Mouse (Mus musculus): ENCODE measurements at regions not wholly inside any gene's neighbourhood (a gene's known extent, or its start where the extent isn't known, plus 50 kb on each side); places are given as distances from the start of the nearest gene placed in this dataset.

DNA sequence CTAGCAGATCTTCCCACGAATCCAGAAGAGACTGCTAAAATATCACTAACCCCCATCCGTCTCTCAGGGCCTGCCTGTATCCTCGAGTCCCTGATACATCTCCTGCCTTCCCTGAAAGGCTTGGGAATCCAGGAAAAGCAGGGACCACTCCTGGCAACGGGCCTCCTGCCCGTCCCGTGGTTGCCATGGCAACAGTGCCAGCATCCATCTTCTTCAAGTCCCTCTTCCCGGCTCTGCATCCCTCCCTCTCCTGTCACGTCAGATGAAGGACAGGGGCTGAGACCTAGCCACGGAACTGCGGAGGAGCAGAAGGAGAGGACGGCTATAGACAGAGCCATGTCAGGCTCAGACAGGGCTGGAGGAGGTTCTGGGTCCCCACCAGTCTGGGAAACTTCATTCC is 222.4 kb downstream of the Cryba4 start:
- Histone ChIP-seq H3K27ac (ENCODE audit: low read length) (no peak overlapping the region), H3K9me3 (ENCODE audit: low read length) (no peaks in the 10 kb centered on the region), H3K9ac (replicated peaks; ENCODE audit: low read depth) (no peak overlapping the region), H3K4me2 (replicated peaks; ENCODE audit: low read depth, low read length) (no peak overlapping the region), H3K4me3 (ENCODE audit: low read depth, low read length) (no peak overlapping the region), H3K4me1 (ENCODE audit: insufficient read depth, low read depth, low read length) (no peaks in the 10 kb centered on the region), H3K36me3 (ENCODE audit: insufficient read depth, low read length) (no peaks in the 10 kb centered on the region), H3K27me3 (replicated peaks; ENCODE audit: insufficient read depth, low read length) (no peaks in the 10 kb centered on the region)
- DNase-seq (ENCODE audit: low spot score) (no peak), ATAC-seq (no peak)
- WGBS = 28% methylated on average over 9 of the region's 11 CpGs
- no peak for TF ChIP-seq EP300 (IDR thresholded peaks at IDR 0.05)
- no peak for TF ChIP-seq CTCF (IDR thresholded peaks at IDR 0.05)

DNA sequence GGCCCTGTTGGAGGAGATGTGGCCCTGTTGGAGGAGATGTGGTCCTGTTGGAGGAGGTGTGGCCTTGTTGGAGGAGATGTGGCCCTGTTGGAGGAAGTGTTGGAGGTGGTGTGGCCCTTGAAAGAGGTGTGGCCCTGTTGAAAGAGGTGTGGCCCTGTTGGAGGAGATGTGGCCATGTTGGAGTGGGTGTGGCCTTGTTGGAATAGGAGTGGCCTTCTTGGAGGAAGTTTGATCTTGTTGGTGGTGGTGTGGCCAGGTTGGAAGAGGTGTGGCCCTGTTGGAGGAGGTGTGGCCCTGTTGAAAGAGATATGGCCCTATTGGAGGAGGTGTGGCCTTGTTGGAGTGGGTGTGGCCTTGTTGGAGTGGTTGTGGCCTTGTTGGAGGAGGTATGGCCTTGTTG is 220.3 kb downstream of the Cryba4 start:
- ATAC-seq = no peak
- Histone ChIP-seq H3K36me3 (ENCODE audit: insufficient read depth, low read length) (no peaks in the 10 kb centered on the region), H3K9ac (replicated peaks; ENCODE audit: low read depth) (no peak overlapping the region), H3K9me3 (ENCODE audit: low read length) (no peaks in the 10 kb centered on the region), H3K27ac (ENCODE audit: low read length) (no peak overlapping the region), H3K4me2 (replicated peaks; ENCODE audit: low read depth, low read length) (no peak overlapping the region), H3K27me3 (replicated peaks; ENCODE audit: insufficient read depth, low read length) (no peaks in the 10 kb centered on the region), H3K4me3 (ENCODE audit: low read depth, low read length) (no peak overlapping the region), H3K4me1 (ENCODE audit: insufficient read depth, low read depth, low read length) (no peaks in the 10 kb centered on the region)
- DNase-seq (ENCODE audit: low spot score) = no peak
- TF ChIP-seq EP300 (IDR thresholded peaks at IDR 0.05) = no peak
- TF ChIP-seq CTCF (IDR thresholded peaks at IDR 0.05) = no peak

DNA sequence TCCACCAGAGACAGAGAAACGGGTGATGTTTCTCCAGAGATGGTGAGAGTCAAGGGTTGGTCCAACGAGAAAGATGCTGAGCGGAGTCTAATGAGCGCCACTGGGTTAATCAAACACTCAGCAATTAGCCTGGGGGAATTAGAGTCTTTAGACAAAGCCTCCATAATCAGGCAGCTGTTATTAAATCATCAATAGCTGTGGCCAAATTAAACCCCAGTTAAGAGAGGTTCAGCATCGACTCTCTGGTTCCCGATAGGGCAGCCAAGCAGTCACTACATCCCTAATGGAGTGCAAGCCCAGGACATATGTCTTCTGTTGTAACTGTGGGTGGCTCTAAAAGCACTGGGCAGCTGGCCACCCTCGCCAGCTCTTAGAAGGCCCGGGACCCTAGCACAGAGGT is 216.9 kb downstream of the Cryba4 start:
- DNase-seq (ENCODE audit: low spot score) (no peak), ATAC-seq (no peak)
- H3K27me3 ChIP-seq (replicated peaks; ENCODE audit: insufficient read depth, low read length) = no peaks in the 10 kb centered on the region
- no peak overlapping the region for H3K4me2 ChIP-seq (replicated peaks; ENCODE audit: low read depth, low read length)
- no peaks in the 10 kb centered on the region for H3K9me3 ChIP-seq (ENCODE audit: low read length)
- H3K27ac ChIP-seq (ENCODE audit: low read length) = no peak overlapping the region
- H3K4me3 ChIP-seq (ENCODE audit: low read depth, low read length) = no peak overlapping the region
- no peaks in the 10 kb centered on the region for H3K4me1 ChIP-seq (ENCODE audit: insufficient read depth, low read depth, low read length)
- WGBS = 82% methylated on average over 8 of the region's 8 CpGs
- no peaks in the 10 kb centered on the region for H3K36me3 ChIP-seq (ENCODE audit: insufficient read depth, low read length)
- TF ChIP-seq CTCF (IDR thresholded peaks at IDR 0.05) (no peak), EP300 (IDR thresholded peaks at IDR 0.05) (no peak)
- H3K9ac ChIP-seq (replicated peaks; ENCODE audit: low read depth) = no peak overlapping the region

DNA sequence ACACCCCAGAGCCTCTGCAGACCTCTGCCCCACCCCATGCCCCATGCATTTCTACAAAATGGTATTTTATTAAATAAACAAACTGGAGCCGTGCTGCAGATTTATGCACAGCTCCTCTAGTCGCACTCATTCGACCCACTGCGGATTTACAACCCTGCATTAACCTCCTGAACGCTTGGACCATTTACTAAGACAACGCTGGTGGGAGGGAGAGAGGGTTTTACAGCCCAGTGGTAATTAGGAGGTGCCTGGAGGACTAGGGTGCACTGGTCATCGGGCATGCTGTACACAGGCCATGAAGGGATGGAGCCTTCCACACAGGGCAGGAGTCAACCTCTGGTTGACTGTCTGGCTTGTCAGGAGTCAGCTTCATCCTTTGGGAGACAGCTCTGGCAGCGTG is 215.2 kb downstream of the Cryba4 start:
- no peaks in the 10 kb centered on the region for H3K36me3 ChIP-seq (ENCODE audit: insufficient read depth, low read length)
- ATAC-seq (no peak), DNase-seq (ENCODE audit: low spot score) (no peak)
- WGBS = 38% methylated on average over 8 of the region's 8 CpGs
- no peaks in the 10 kb centered on the region for H3K9me3 ChIP-seq (ENCODE audit: low read length)
- H3K27me3 ChIP-seq (replicated peaks; ENCODE audit: insufficient read depth, low read length) = no peaks in the 10 kb centered on the region
- TF ChIP-seq CTCF (IDR thresholded peaks at IDR 0.05) = no peak
- no peak for TF ChIP-seq EP300 (IDR thresholded peaks at IDR 0.05)
- no peak overlapping the region for H3K4me2 ChIP-seq (replicated peaks; ENCODE audit: low read depth, low read length)
- no peak overlapping the region for H3K4me3 ChIP-seq (ENCODE audit: low read depth, low read length)
- no peaks in the 10 kb centered on the region for H3K4me1 ChIP-seq (ENCODE audit: insufficient read depth, low read depth, low read length)
- no peak overlapping the region for H3K27ac ChIP-seq (ENCODE audit: low read length)
- H3K9ac ChIP-seq (replicated peaks; ENCODE audit: low read depth) = no peak overlapping the region

DNA sequence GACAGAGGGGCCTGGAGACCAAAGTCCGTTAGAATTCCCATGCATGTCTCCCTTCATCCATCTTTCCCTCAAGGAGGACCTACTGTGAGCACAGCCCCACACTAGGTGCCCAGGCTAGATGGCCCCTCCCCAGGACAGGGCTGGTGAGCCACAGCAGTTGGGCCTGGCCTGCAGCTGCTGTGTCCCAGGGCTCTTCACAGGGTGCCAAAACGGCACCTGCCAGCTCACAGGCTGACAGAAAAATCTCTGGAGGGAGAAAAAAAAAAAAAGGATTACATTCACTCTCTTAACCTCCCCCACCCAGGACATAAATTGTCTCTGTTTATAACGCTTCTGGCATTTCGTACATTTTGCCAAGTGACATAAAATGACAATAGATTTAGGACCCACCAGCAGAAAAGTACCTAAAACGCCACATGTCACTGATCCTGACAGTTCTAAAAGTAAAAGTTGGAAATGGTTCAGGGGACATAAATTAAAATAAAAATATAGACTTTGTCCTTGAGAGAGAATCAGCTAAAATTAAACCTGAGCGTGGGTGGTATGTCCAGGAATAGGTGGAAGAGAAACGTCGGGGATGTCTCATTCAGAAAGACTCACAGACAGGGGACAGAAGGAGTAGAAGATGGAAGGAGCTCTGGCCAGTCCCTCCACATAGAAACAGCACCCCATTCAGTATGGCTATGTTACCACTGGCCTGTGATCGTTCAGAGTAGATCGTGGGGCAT is 212.5 kb downstream of the Cryba4 start:
- H3K4me3 ChIP-seq (ENCODE audit: low read depth, low read length) = no peak overlapping the region
- no peaks in the 10 kb centered on the region for H3K27me3 ChIP-seq (replicated peaks; ENCODE audit: insufficient read depth, low read length)
- DNase-seq (ENCODE audit: low spot score) = no peak
- no peak overlapping the region for H3K9ac ChIP-seq (replicated peaks; ENCODE audit: low read depth)
- no peak overlapping the region for H3K4me2 ChIP-seq (replicated peaks; ENCODE audit: low read depth, low read length)
- H3K36me3 ChIP-seq (ENCODE audit: insufficient read depth, low read length) = no peaks in the 10 kb centered on the region
- no peak overlapping the region for H3K27ac ChIP-seq (ENCODE audit: low read length)
- H3K9me3 ChIP-seq (ENCODE audit: low read length) = no peaks in the 10 kb centered on the region
- no peaks in the 10 kb centered on the region for H3K4me1 ChIP-seq (ENCODE audit: insufficient read depth, low read depth, low read length)
- WGBS = 53% methylated on average over 10 of the region's 10 CpGs
- no peak for ATAC-seq
- TF ChIP-seq CTCF (IDR thresholded peaks at IDR 0.05) (no peak), EP300 (IDR thresholded peaks at IDR 0.05) (no peak)

DNA sequence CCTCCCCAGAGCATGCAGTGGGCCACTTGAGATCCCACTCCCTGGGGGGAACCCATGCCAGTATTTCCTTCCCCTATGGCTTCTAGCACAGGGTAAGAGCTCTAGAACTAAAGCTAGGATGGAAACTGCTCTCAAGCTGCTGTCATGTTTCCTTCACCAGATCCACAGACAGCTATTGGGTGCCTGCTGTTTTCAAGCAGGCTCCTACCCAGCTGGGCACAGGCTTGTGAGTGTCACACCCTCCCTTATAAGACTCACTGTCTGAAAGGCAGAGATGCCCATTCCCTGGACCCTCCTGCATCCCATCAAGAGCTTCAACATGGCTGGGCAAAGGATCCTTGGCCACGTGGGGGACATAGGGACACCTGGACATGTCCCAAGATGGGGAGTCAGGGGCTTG is 211.6 kb downstream of the Cryba4 start:
- Histone ChIP-seq H3K27ac (ENCODE audit: low read length) (no peak overlapping the region), H3K36me3 (ENCODE audit: insufficient read depth, low read length) (no peaks in the 10 kb centered on the region), H3K27me3 (replicated peaks; ENCODE audit: insufficient read depth, low read length) (no peaks in the 10 kb centered on the region), H3K4me1 (ENCODE audit: insufficient read depth, low read depth, low read length) (no peaks in the 10 kb centered on the region), H3K9me3 (ENCODE audit: low read length) (no peaks in the 10 kb centered on the region), H3K9ac (replicated peaks; ENCODE audit: low read depth) (no peak overlapping the region), H3K4me3 (ENCODE audit: low read depth, low read length) (no peak overlapping the region), H3K4me2 (replicated peaks; ENCODE audit: low read depth, low read length) (no peak overlapping the region)
- DNase-seq (ENCODE audit: low spot score) (no peak), ATAC-seq (no peak)
- TF ChIP-seq EP300 (IDR thresholded peaks at IDR 0.05) = no peak
- TF ChIP-seq CTCF (IDR thresholded peaks at IDR 0.05) = no peak
- WGBS = 16% methylated on average over 1 of the region's 1 CpGs

DNA sequence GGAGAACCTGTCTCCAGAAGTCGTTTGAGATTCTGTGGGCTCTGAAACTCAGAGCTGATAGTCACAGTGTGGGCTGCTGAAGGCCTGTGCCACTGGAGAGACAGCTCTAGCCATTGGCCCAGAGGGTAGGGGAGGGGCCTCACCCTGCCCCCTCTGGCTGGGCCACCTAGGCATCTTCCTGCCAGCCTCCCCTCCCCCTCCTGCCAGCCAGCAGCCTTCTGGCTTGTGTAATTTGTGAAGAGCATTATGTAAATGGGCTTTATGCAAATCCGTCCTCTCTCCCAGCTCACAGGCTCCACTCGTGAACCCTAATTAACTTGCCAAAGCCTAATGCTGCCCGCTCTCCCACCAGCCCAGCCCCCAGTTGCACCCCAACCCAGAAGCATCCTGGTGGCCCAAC is 211.0 kb downstream of the Cryba4 start:
- Histone ChIP-seq H3K27me3 (replicated peaks; ENCODE audit: insufficient read depth, low read length) (no peaks in the 10 kb centered on the region), H3K4me1 (ENCODE audit: insufficient read depth, low read depth, low read length) (no peaks in the 10 kb centered on the region), H3K27ac (ENCODE audit: low read length) (no peak overlapping the region), H3K9ac (replicated peaks; ENCODE audit: low read depth) (no peak overlapping the region), H3K4me2 (replicated peaks; ENCODE audit: low read depth, low read length) (no peak overlapping the region), H3K36me3 (ENCODE audit: insufficient read depth, low read length) (no peaks in the 10 kb centered on the region), H3K4me3 (ENCODE audit: low read depth, low read length) (no peak overlapping the region), H3K9me3 (ENCODE audit: low read length) (no peaks in the 10 kb centered on the region)
- WGBS = 48% methylated on average over 4 of the region's 4 CpGs
- DNase-seq (ENCODE audit: low spot score) (no peak), ATAC-seq (no peak)
- TF ChIP-seq CTCF (IDR thresholded peaks at IDR 0.05) (no peak), EP300 (IDR thresholded peaks at IDR 0.05) (no peak)
